Mouse (Mus musculus) forebrain, postnatal 0 days (tissue): ENCODE measurements around the gene Gramd4. TPM values are rescaled to one million over a fixed set of nuclear protein-coding genes. Genes with fewer than 3 reads are reported as not detected.
A peak's percentile ranks its signal among the peaks of the same experiment; 100 is the strongest.

Experiments used
- ATAC-seq: fragments of 200-750 bp; cut with Nextera tagmentation; 2 replicates; pipeline ENCODE4 v1.8.0; 2017; ENCODE audit warnings: mild to moderate bottlenecking, moderate library complexity
- DNase-seq: peaks from one replicate; pipeline ENCODE4 v3.0.0-alpha.2; 2015
- H3K27ac ChIP-seq: fragments of 300-500 bp; sonication (generic); 2 replicates; pipeline ENCODE4 v1.5.1; 2014; ENCODE audit warnings: low read depth, mild to moderate bottlenecking, antibody characterized with exemption, low read length, moderate library complexity, mixed read lengths
- H3K27me3 ChIP-seq: fragments of 300-500 bp; sonication (generic); 2 replicates; pipeline ENCODE4 v1.6.1; 2014; ENCODE audit warnings: mild to moderate bottlenecking, low read length, mixed read lengths; ENCODE audit not compliant: insufficient read depth
- H3K36me3 ChIP-seq: fragments of 300-500 bp; sonication (generic); 2 replicates; pipeline ENCODE4 v1.6.1; 2014; ENCODE audit warnings: mild to moderate bottlenecking, moderate library complexity; ENCODE audit not compliant: insufficient read depth
- H3K4me1 ChIP-seq: fragments of 300-500 bp; sonication (generic); 2 replicates; pipeline ENCODE4 v1.6.1; 2014; ENCODE audit warnings: antibody characterized with exemption; ENCODE audit not compliant: insufficient read depth
- H3K4me2 ChIP-seq: fragments of 300-500 bp; sonication (generic); 2 replicates; pipeline ENCODE4 v1.6.1; 2014; ENCODE audit warnings: low read depth, mild to moderate bottlenecking, moderate library complexity
- H3K4me3 ChIP-seq: fragments of 300-500 bp; sonication (generic); 2 replicates; pipeline ENCODE4 v1.5.1; 2014; ENCODE audit warnings: low read depth, low read length, mixed read lengths
- H3K9ac ChIP-seq: fragments of 300-500 bp; sonication (generic); 2 replicates; pipeline ENCODE4 v1.6.1; 2014; ENCODE audit warnings: mild to moderate bottlenecking
- H3K9me3 ChIP-seq: fragments of 300-500 bp; sonication (generic); 2 replicates; pipeline ENCODE4 v1.6.1; 2016; ENCODE audit warnings: low read length
- CTCF ChIP-seq: sonication (generic); IDR thresholded peaks from 2 replicates; pipeline ENCODE4 v1.5.1; 2016; ENCODE audit warnings: antibody characterized with exemption, control low read depth, low read depth
- WGBS: fragments of 180-500 bp; shearing (Covaris S2); extraction: QIAGEN DNeasy Blood & Tissue Kit; methylation state at CpG from one replicate; pipeline ENCODE4 v1.1.7; 2014; 5-methylcytosine and 5-hydroxymethylcytosine counted together
- polyA plus RNA-seq: library from polyadenylated mRNA; unstranded; fragments of >200 nt; fragmentation: Nextera tagmentation; extraction: Ambion mirVana; gene quantifications from 2 replicates; pipeline ENCODE4 v1.2.1, GENCODE M21; 2015
- total RNA-seq: library from RNA; depleted of rRNA; stranded (reverse); fragments of >200 nt; gene quantifications from 2 replicates; pipeline ENCODE4 v1.2.3, GENCODE M21; 2014

Gene Gramd4
- total and polyA plus RNA-seq, 2 experiments from 2014 or later = 28.8 to 57.0 TPM

DNA sequence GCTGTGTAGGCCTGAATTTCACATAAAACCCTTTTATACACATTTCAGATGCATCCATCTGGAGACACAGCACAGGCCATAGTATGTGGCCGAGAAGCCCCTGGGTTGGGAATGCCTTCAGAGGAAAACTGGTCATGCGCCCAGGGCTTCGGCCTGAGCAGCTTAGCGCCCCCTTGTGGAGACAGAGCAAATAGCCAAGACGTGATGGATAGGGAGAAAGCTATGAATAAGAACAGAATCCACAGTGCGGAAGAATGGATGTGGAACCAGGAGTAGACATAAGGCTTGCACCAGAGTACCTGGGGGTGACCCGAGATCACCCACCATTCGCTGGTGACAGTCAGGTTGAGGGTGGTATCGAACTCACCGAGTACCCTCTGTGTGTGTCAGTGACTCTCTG is 82.8 kb downstream of the Gramd4 start:
- peak; percentile 62 for ATAC-seq
- 28% methylated on average over 10 of the region's 10 CpGs for WGBS
- peak overlapping the region; percentile 37; the same call in 1 of the 2 replicates for H3K27ac ChIP-seq

GRCm38 (mm10) chr15:86144577-86144976 is 87.1 kb downstream of the Gramd4 start:
- no peak for ATAC-seq
- 77% methylated on average over 7 of the region's 7 CpGs for WGBS
- peaks cover 62% of the 10 kb centered on the region for H3K36me3 ChIP-seq

More for the DNA sequence above, 82.8 kb downstream of the Gramd4 start:
- DNase-seq = peak; percentile 86
- Histone ChIP-seq H3K9me3 (no peaks in the 10 kb centered on the region), H3K4me2 (no peak overlapping the region), H3K36me3 (peaks cover 45% of the 10 kb centered on the region), H3K4me3 (no peak overlapping the region), H3K27me3 (no peaks in the 10 kb centered on the region), H3K9ac (no peak overlapping the region), H3K4me1 (no peaks in the 10 kb centered on the region)
- peak; percentile 97 for TF ChIP-seq CTCF

GRCm38 (mm10) chr15:86145046-86145445 is 87.6 kb downstream of the Gramd4 start:
- Histone ChIP-seq H3K36me3 (peaks cover 62% of the 10 kb centered on the region), H3K27ac (no peak overlapping the region), H3K9ac (no peak overlapping the region), H3K9me3 (no peaks in the 10 kb centered on the region), H3K4me3 (no peak overlapping the region), H3K4me1 (no peaks in the 10 kb centered on the region), H3K27me3 (no peaks in the 10 kb centered on the region), H3K4me2 (no peak overlapping the region)
- no peak for TF ChIP-seq CTCF
- DNase-seq = no peak
- ATAC-seq = no peak
- 85% methylated on average over 7 of the region's 7 CpGs for WGBS

More at GRCm38 (mm10) chr15:86144577-86144976, 87.1 kb downstream of the Gramd4 start:
- Histone ChIP-seq H3K9me3 (no peaks in the 10 kb centered on the region), H3K4me2 (no peak overlapping the region), H3K4me1 (no peaks in the 10 kb centered on the region), H3K27ac (no peak overlapping the region), H3K27me3 (no peaks in the 10 kb centered on the region), H3K4me3 (no peak overlapping the region), H3K9ac (no peak overlapping the region)
- TF ChIP-seq CTCF = no peak
- DNase-seq = no peak

GRCm38 (mm10) chr15:86146922-86147321 is 89.4 kb downstream of the Gramd4 start:
- no peak for TF ChIP-seq CTCF
- ATAC-seq (no peak), DNase-seq (no peak)
- 92% methylated on average over 8 of the region's 8 CpGs for WGBS
- Histone ChIP-seq H3K4me2 (no peak overlapping the region), H3K36me3 (peaks cover 64% of the 10 kb centered on the region), H3K9me3 (no peaks in the 10 kb centered on the region), H3K27me3 (no peaks in the 10 kb centered on the region), H3K4me3 (no peak overlapping the region), H3K4me1 (no peaks in the 10 kb centered on the region), H3K27ac (no peak overlapping the region), H3K9ac (no peak overlapping the region)

DNA sequence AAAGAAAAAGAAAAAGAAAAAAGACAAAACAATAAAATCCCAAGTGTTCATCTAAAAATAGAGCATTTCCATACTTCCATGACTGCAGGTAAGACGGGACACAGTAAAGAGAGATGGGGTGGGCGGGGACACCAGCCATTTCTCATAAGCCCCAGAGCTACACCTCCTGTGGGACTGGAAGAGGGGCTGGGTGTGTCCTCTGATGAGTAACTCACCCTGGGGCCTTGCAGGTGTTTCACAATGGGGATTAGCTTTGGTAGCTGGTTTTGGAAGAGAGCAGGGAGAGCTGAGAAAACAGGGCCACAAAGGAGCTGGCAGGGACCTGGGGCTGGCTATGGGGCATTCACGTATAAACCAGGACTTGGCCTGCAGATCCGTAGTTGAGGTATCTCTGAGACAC is 93.1 kb downstream of the Gramd4 start:
- Histone ChIP-seq H3K4me3 (no peak overlapping the region), H3K27ac (no peak overlapping the region), H3K36me3 (peaks cover 63% of the 10 kb centered on the region), H3K4me1 (no peaks in the 10 kb centered on the region), H3K9me3 (no peaks in the 10 kb centered on the region), H3K4me2 (no peak overlapping the region), H3K9ac (no peak overlapping the region), H3K27me3 (no peaks in the 10 kb centered on the region)
- ATAC-seq (no peak), DNase-seq (no peak)
- no peak for TF ChIP-seq CTCF
- 75% methylated on average over 4 of the region's 4 CpGs for WGBS

- no peaks in the 10 kb centered on the region for H3K9me3 ChIP-seq
- H3K9ac ChIP-seq = no peak overlapping the region
- no peak for DNase-seq
- no peaks in the 10 kb centered on the region for H3K27me3 ChIP-seq
- TF ChIP-seq CTCF = no peak
- H3K4me2 ChIP-seq = no peak overlapping the region
- H3K4me3 ChIP-seq = no peak overlapping the region
- no peak for ATAC-seq
- WGBS = 90% methylated on average over 12 of the region's 12 CpGs
- H3K4me1 ChIP-seq = no peaks in the 10 kb centered on the region
- no peak overlapping the region for H3K27ac ChIP-seq
- H3K36me3 ChIP-seq = peaks cover 39% of the 10 kb centered on the region
Measured at GRCm38 (mm10) chr15:86153481-86153960, 96.0 kb downstream of the Gramd4 start.

GRCm38 (mm10) chr15:86156492-86156891 is 99.0 kb downstream of the Gramd4 start:
- DNase-seq = no peak
- TF ChIP-seq CTCF = no peak
- Histone ChIP-seq H3K4me1 (no peaks in the 10 kb centered on the region), H3K36me3 (peaks cover 25% of the 10 kb centered on the region), H3K27ac (no peak overlapping the region), H3K4me3 (no peak overlapping the region), H3K9ac (no peak overlapping the region), H3K9me3 (no peaks in the 10 kb centered on the region), H3K4me2 (no peak overlapping the region), H3K27me3 (no peaks in the 10 kb centered on the region)
- WGBS = 76% methylated on average over 5 of the region's 5 CpGs
- no peak for ATAC-seq

DNA sequence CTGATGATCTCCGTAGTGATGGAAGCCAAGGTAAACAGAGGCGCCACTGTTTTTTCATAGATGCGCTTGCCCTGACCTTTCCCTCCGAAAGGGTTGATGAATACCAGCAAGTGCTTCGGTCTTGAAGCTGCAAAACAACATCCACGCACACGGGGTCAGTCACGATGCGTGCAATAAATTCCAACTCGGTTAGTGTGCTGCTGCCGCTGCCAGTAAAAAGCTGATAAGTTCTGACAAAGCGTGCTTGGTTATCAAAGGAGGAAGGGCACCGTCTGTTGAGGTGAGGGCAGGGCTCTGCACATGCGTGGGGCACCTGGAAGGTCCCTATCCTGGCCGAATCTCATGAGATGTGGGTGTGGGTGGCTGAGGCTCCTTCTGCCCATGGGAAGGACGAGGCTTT is 101.6 kb downstream of the Gramd4 start:
- no peak overlapping the region for H3K9ac ChIP-seq
- H3K4me3 ChIP-seq = no peak overlapping the region
- no peaks in the 10 kb centered on the region for H3K4me1 ChIP-seq
- no peak overlapping the region for H3K27ac ChIP-seq
- H3K9me3 ChIP-seq = no peaks in the 10 kb centered on the region
- peaks cover 24% of the 10 kb centered on the region for H3K36me3 ChIP-seq
- peak; percentile 39 for TF ChIP-seq CTCF
- WGBS = 88% methylated on average over 16 of the region's 16 CpGs
- ATAC-seq = no peak
- H3K4me2 ChIP-seq = no peak overlapping the region
- no peaks in the 10 kb centered on the region for H3K27me3 ChIP-seq
- DNase-seq = no peak
